Mouse (Mus musculus) intestine, embryonic 16.5 days (tissue): ENCODE data around the gene Fgfr2. TPM values are rescaled to one million over a fixed set of nuclear protein-coding genes. Genes with fewer than 3 reads are reported as not detected.
A peak's percentile ranks its signal among the peaks of the same experiment; 100 is the strongest.

Experiments used
- ATAC-seq: fragments of 200-750 bp; cut with Nextera tagmentation; 2 replicates; pipeline ENCODE4 v1.8.0; 2017; ENCODE audit warnings: moderate TSS enrichment, moderate library complexity
- H3K27ac ChIP-seq: fragments of 300-500 bp; sonication (generic); 2 replicates; pipeline ENCODE4 v1.5.1; 2014; ENCODE audit warnings: mild to moderate bottlenecking, low read length
- H3K27me3 ChIP-seq: fragments of 300-500 bp; sonication (generic); replicated peaks from 2 replicates; pipeline ENCODE4 v1.6.1; 2014; ENCODE audit warnings: low read length, control low read depth, mixed read lengths; ENCODE audit not compliant: control insufficient read depth, insufficient read depth
- H3K36me3 ChIP-seq: fragments of 300-500 bp; sonication (generic); 2 replicates; pipeline ENCODE4 v1.6.1; 2014; ENCODE audit warnings: low read length, control low read depth; ENCODE audit not compliant: control insufficient read depth, insufficient read depth
- H3K4me1 ChIP-seq: fragments of 300-500 bp; sonication (generic); 2 replicates; pipeline ENCODE4 v1.6.1; 2014; ENCODE audit warnings: low read length, control low read depth, mixed read lengths; ENCODE audit not compliant: control insufficient read depth, insufficient read depth
- H3K4me2 ChIP-seq: fragments of 300-500 bp; sonication (generic); 2 replicates; pipeline ENCODE4 v1.6.1; 2014; ENCODE audit warnings: low read depth, low read length, control low read depth
- H3K4me3 ChIP-seq: fragments of 300-500 bp; sonication (generic); 2 replicates; pipeline ENCODE4 v1.5.1; 2014; ENCODE audit warnings: mild to moderate bottlenecking, low read length
- H3K9ac ChIP-seq: fragments of 300-500 bp; sonication (generic); 2 replicates; pipeline ENCODE4 v1.6.1; 2014; ENCODE audit warnings: low read depth, low read length
- H3K9me3 ChIP-seq: fragments of 300-500 bp; sonication (generic); 2 replicates; pipeline ENCODE4 v1.6.1; 2016; ENCODE audit warnings: low read length, control low read depth; ENCODE audit not compliant: control insufficient read depth
- WGBS: fragments of 180-500 bp; shearing (Covaris S2); extraction: QIAGEN DNeasy Blood & Tissue Kit; methylation state at CpG from one replicate; pipeline ENCODE4 v1.1.7; 2014; 5-methylcytosine and 5-hydroxymethylcytosine counted together
- polyA plus RNA-seq: library from polyadenylated mRNA; unstranded; fragments of >200 nt; fragmentation: Nextera tagmentation; extraction: Ambion mirVana; gene quantifications from 2 replicates; pipeline ENCODE4 v1.2.1, GENCODE M21; 2015

Fgfr2 gene
- polyA plus RNA-seq, 1 experiment from 2014 or later, result 47.3 TPM

- 67% methylated on average over 5 of the region's 5 CpGs for WGBS
- Histone ChIP-seq H3K36me3 (peaks cover 3% of the 10 kb centered on the region), H3K9ac (no peak overlapping the region), H3K4me3 (no peak overlapping the region), H3K9me3 (no peaks in the 10 kb centered on the region), H3K4me2 (no peak overlapping the region), H3K27me3 (no peaks in the 10 kb centered on the region), H3K4me1 (0 out of 2 replicates have a peak, but pooled peaks cover 1% of the 10 kb centered on the region), H3K27ac (no peak overlapping the region)
- no peak for ATAC-seq
Observed at GRCm38 (mm10) chr7:132243225-132243624, 879.9 kb downstream of the Fgfr2 start.

GRCm38 (mm10) chr7:132242617-132243141, 880.5 kb downstream of the Fgfr2 start:
- ATAC-seq, result peak; percentile 63
- no peak overlapping the region for H3K27ac ChIP-seq
- H3K9me3 ChIP-seq, result no peaks in the 10 kb centered on the region
- peaks cover 3% of the 10 kb centered on the region for H3K36me3 ChIP-seq
- no peaks in the 10 kb centered on the region for H3K27me3 ChIP-seq
- 48% methylated on average over 4 of the region's 4 CpGs for WGBS
- no peak overlapping the region for H3K4me2 ChIP-seq
- 0 out of 2 replicates have a peak, but pooled peaks cover 3% of the 10 kb centered on the region for H3K4me1 ChIP-seq
- no peak overlapping the region for H3K4me3 ChIP-seq
- no peak overlapping the region for H3K9ac ChIP-seq

GRCm38 (mm10) chr7:132238921-132239320, 884.2 kb downstream of the Fgfr2 start:
- Histone ChIP-seq H3K9me3 (no peaks in the 10 kb centered on the region), H3K4me1 (0 out of 2 replicates have a peak, but pooled peaks cover 6% of the 10 kb centered on the region), H3K36me3 (peaks cover 6% of the 10 kb centered on the region), H3K4me2 (no peak overlapping the region), H3K27ac (no peak overlapping the region), H3K9ac (no peak overlapping the region), H3K4me3 (no peak overlapping the region), H3K27me3 (no peaks in the 10 kb centered on the region)
- no peak for ATAC-seq
- WGBS, result 70% methylated on average over 3 of the region's 3 CpGs

GRCm38 (mm10) chr7:132237191-132237590, 886.0 kb downstream of the Fgfr2 start:
- Histone ChIP-seq H3K9ac (no peak overlapping the region), H3K4me3 (no peak overlapping the region), H3K9me3 (no peaks in the 10 kb centered on the region), H3K27me3 (no peaks in the 10 kb centered on the region), H3K4me2 (no peak overlapping the region), H3K4me1 (0 out of 2 replicates have a peak, but pooled peaks cover 6% of the 10 kb centered on the region), H3K36me3 (peaks cover 3% of the 10 kb centered on the region), H3K27ac (peak overlapping the region; percentile 19)
- no peak for ATAC-seq
- 45% methylated on average over 4 of the region's 4 CpGs for WGBS

- H3K27ac ChIP-seq, result peak overlapping the region; percentile 19
- WGBS, result 66% methylated on average over 8 of the region's 8 CpGs
- no peaks in the 10 kb centered on the region for H3K9me3 ChIP-seq
- no peak overlapping the region for H3K4me3 ChIP-seq
- ATAC-seq, result no peak
- no peaks in the 10 kb centered on the region for H3K27me3 ChIP-seq
- 0 out of 2 replicates have a peak, but pooled peaks cover 6% of the 10 kb centered on the region for H3K4me1 ChIP-seq
- no peak overlapping the region for H3K4me2 ChIP-seq
- H3K36me3 ChIP-seq, result peaks cover 3% of the 10 kb centered on the region
- H3K9ac ChIP-seq, result no peak overlapping the region
Observed at GRCm38 (mm10) chr7:132236789-132237188, 886.4 kb downstream of the Fgfr2 start.

- ATAC-seq, result no peak
- Histone ChIP-seq H3K4me3 (no peak overlapping the region), H3K4me2 (no peak overlapping the region), H3K9me3 (no peaks in the 10 kb centered on the region), H3K9ac (no peak overlapping the region), H3K27ac (no peak overlapping the region), H3K27me3 (no peaks in the 10 kb centered on the region), H3K36me3 (peaks cover 3% of the 10 kb centered on the region), H3K4me1 (0 out of 2 replicates have a peak, but pooled peaks cover 6% of the 10 kb centered on the region)
- WGBS, result 67% methylated on average over 3 of the region's 3 CpGs
Observed at GRCm38 (mm10) chr7:132234250-132234649, 888.9 kb downstream of the Fgfr2 start.

- Histone ChIP-seq H3K4me2 (no peak overlapping the region), H3K4me3 (no peak overlapping the region), H3K27ac (no peak overlapping the region), H3K36me3 (peaks cover 3% of the 10 kb centered on the region), H3K4me1 (0 out of 2 replicates have a peak, but pooled peaks cover 6% of the 10 kb centered on the region), H3K9ac (no peak overlapping the region), H3K27me3 (no peaks in the 10 kb centered on the region), H3K9me3 (no peaks in the 10 kb centered on the region)
- ATAC-seq, result no peak
- 75% methylated on average over 4 of the region's 4 CpGs for WGBS
Observed at GRCm38 (mm10) chr7:132233732-132234131, 889.4 kb downstream of the Fgfr2 start.

GRCm38 (mm10) chr7:132232937-132233336, 890.2 kb downstream of the Fgfr2 start:
- no peak overlapping the region for H3K27ac ChIP-seq
- ATAC-seq, result no peak
- WGBS, result 51% methylated on average over 2 of the region's 2 CpGs
- no peaks in the 10 kb centered on the region for H3K27me3 ChIP-seq
- no peaks in the 10 kb centered on the region for H3K9me3 ChIP-seq
- no peak overlapping the region for H3K9ac ChIP-seq
- H3K4me2 ChIP-seq, result no peak overlapping the region
- H3K36me3 ChIP-seq, result peaks cover 3% of the 10 kb centered on the region; the same call in 1 of the 2 replicates
- H3K4me3 ChIP-seq, result no peak overlapping the region
- H3K4me1 ChIP-seq, result 0 out of 2 replicates have a peak, but pooled peaks cover 6% of the 10 kb centered on the region

- H3K4me3 ChIP-seq, result no peak overlapping the region
- H3K4me1 ChIP-seq, result no peaks in the 10 kb centered on the region
- H3K9me3 ChIP-seq, result no peaks in the 10 kb centered on the region
- peaks cover 3% of the 10 kb centered on the region; the same call in 1 of the 2 replicates for H3K36me3 ChIP-seq
- no peak; the same call in 1 of the 2 replicates for ATAC-seq
- H3K27ac ChIP-seq, result no peak overlapping the region
- H3K9ac ChIP-seq, result no peak overlapping the region
- no peaks in the 10 kb centered on the region for H3K27me3 ChIP-seq
- 79% methylated on average over 3 of the region's 3 CpGs for WGBS
- no peak overlapping the region for H3K4me2 ChIP-seq
Observed at GRCm38 (mm10) chr7:132231476-132231875, 891.7 kb downstream of the Fgfr2 start.

GRCm38 (mm10) chr7:132230961-132231360, 892.2 kb downstream of the Fgfr2 start:
- 74% methylated on average over 3 of the region's 3 CpGs for WGBS
- Histone ChIP-seq H3K4me1 (no peaks in the 10 kb centered on the region), H3K9me3 (no peaks in the 10 kb centered on the region), H3K9ac (no peak overlapping the region), H3K27me3 (no peaks in the 10 kb centered on the region), H3K36me3 (peaks cover 3% of the 10 kb centered on the region; the same call in 1 of the 2 replicates), H3K27ac (no peak overlapping the region), H3K4me2 (no peak overlapping the region), H3K4me3 (no peak overlapping the region)
- ATAC-seq, result no peak
